In the genomic region with DNA sequence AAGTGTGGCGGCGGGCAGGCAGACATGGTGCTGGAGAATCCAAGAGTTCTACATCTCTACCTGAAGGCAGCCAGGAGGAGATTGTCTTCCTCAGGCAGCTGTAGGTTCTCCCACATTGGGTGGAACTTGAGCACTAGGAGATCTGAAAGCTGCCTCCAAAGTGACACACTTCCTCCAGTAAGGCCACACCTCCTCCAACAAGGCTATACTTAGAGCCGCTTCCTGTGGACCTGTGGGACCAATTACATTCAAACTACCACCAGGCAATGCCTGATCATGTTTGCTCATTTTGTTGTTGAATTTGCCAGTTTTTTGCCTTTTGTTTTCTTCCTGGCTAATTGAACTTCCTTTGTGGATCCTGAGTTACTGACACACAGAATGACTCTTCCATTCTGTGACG, we compare ENCODE assay signal across 11 mouse cellular contexts. TPM values are rescaled to one million over a fixed set of nuclear protein-coding genes. Genes with fewer than 3 reads are reported as not detected.
DNase-seq lines count a peak whose midpoint lies in the region; ATAC-seq and TF ChIP-seq lines count a peak whose summit lies in the region.
"Had no signal": no experiment of that assay in that cellular context is flagged by ENCODE, and none has a peak within 500 bp of the region (broad histone marks: within the 10 kb centered on the region; RNA-seq: fewer than 3 reads in every experiment).

No protein-coding gene starts in this region.

- no peak for TF ChIP-seq POLR2A in heart, adult 2 months (IDR thresholded peaks at IDR 0.05; ENCODE audit: insufficient read depth, low read depth, low read length)

- H3K9me3 ChIP-seq in liver, embryonic 13.5 days (replicated peaks), result no peaks in the 10 kb centered on the region
- H3K9me3 ChIP-seq: hindbrain, embryonic 15.5 days had no signal

- peaks cover 2% of the 10 kb centered on the region for H3K4me1 ChIP-seq in heart, adult 2 months (ENCODE audit: control insufficient read depth, insufficient read depth, low read length)
- H3K4me1 ChIP-seq in liver, embryonic 13.5 days (replicated peaks), result peaks cover 25% of the 10 kb centered on the region
- H3K4me1 ChIP-seq: hindbrain, embryonic 15.5 days had no signal

- H3K9ac ChIP-seq in heart, adult 2 months (ENCODE audit: low read depth, low read length), result no peak overlapping the region
- H3K9ac ChIP-seq in liver, embryonic 13.5 days, result peak overlapping the region; percentile 65
- H3K9ac ChIP-seq: hindbrain, embryonic 15.5 days had no signal

- H3K79me2 ChIP-seq in heart, adult 2 months (replicated peaks; ENCODE audit: control insufficient read depth, insufficient read depth, low read length), result no peaks in the 10 kb centered on the region

- H3K36me3 ChIP-seq in heart, adult 2 months (ENCODE audit: control insufficient read depth, insufficient read depth, low read length), result peaks cover 9% of the 10 kb centered on the region
- peaks cover 48% of the 10 kb centered on the region for H3K36me3 ChIP-seq in liver, embryonic 13.5 days

- TF ChIP-seq CTCF in heart, adult 2 months (IDR thresholded peaks at IDR 0.05), result no peak

- no peak for DNase-seq in heart, adult 2 months
- DNase-seq in heart, adult 9 months (ENCODE audit: low spot score in 2 of 2), result no peak
- peak; percentile 32 to 46 for DNase-seq in B cell, adult 2 months
- DNase-seq in liver, embryonic 13.5 days, result peak; percentile 58
- DNase-seq in left cerebral cortex, postnatal 36 days (ENCODE audit: low spot score in 2 of 2), result no peak
- DNase-seq in cerebellum, adult 11 months, result no peak
- DNase-seq in frontal cortex, adult 2 months (ENCODE audit: extremely low spot score in 1 of 2, low spot score in 1 of 2), result no peak
- DNase-seq: kidney, postnatal 25 days; left cerebral cortex, postnatal 4 days had no signal

- no peak overlapping the region for H3K4me3 ChIP-seq in heart, adult 2 months
- peak overlapping the region; percentile 42 for H3K4me3 ChIP-seq in liver, embryonic 13.5 days (replicated peaks)
- H3K4me3 ChIP-seq: hindbrain, embryonic 15.5 days had no signal

- intact Hi-C loops in heart, adult 2 months (cut with DNase I), result loop anchor here (10.0 kb wide), 1 partner anchor 293 kb away; no protein-coding TSS in a partner anchor
- intact Hi-C loops in left cerebral cortex, postnatal 36 days (cut with DNase I), result loop anchor here (10.0 kb wide), 1 partner anchor 183 kb away; a partner anchor contains a TSS

- peak overlapping the region; percentile 69 for H3K4me2 ChIP-seq in liver, embryonic 13.5 days
- H3K4me2 ChIP-seq: hindbrain, embryonic 15.5 days had no signal

- ATAC-seq in common myeloid progenitor, adult 5-6 weeks (replicated peaks; ENCODE audit: low read depth, poor library complexity, severe bottlenecking), result peak; percentile 77
- ATAC-seq in liver, embryonic 13.5 days (ENCODE audit: low read depth), result peak; percentile 93

- H3K27ac ChIP-seq in heart, adult 2 months, result no peak overlapping the region
- peak overlapping the region; percentile 97 for H3K27ac ChIP-seq in liver, embryonic 13.5 days
- H3K27ac ChIP-seq: hindbrain, embryonic 15.5 days had no signal

- 55% methylated on average over 4 of the region's 4 CpGs for WGBS in heart, adult 2 months
- 41% methylated on average over 4 of the region's 4 CpGs for WGBS in liver, embryonic 13.5 days (ENCODE audit: insufficient replicate concordance)

- H3K27me3 ChIP-seq in heart, adult 2 months (ENCODE audit: control insufficient read depth, insufficient read depth, low read length), result no peaks in the 10 kb centered on the region
- H3K27me3 ChIP-seq in liver, embryonic 13.5 days, result no peaks in the 10 kb centered on the region
- H3K27me3 ChIP-seq: hindbrain, embryonic 15.5 days had no signal

- 0 out of 2 replicates have a peak, but pooled peaks have one; percentile 11 for TF ChIP-seq EP300 in heart, adult 2 months (IDR thresholded peaks at IDR 0.05; ENCODE audit: insufficient read depth, low read depth, low read length)

RNA-seq across cellular contexts. Expression of a gene that starts 51.4 kb away (rescaled TPM):
- 100 to 1,000 TPM; 783 to 919 TPM for total RNA-seq in heart, adult 2 months (2021)
- polyA plus RNA-seq in heart, adult 2 months (2012; rRNA removed), result 468 and 899 TPM in 2 replicates
- total RNA-seq in common myeloid progenitor, adult 5-6 weeks (2017), result 20.9 and 31.6 TPM in 2 replicates
- 6.7 and 8.6 TPM in 2 replicates for polyA plus RNA-seq in liver, embryonic 13.5 days (2015; fragmentation: Nextera tagmentation; extraction: Ambion mirVana)
- total RNA-seq in left cerebral cortex, postnatal 36 days (2021), result 10 to 100 TPM; 40.5 to 58.9 TPM
- polyA plus RNA-seq in frontal cortex, adult 2 months (2012; rRNA removed), result 35.7 and 39.5 TPM in 2 replicates

Comparison
In these comparisons a context has a peak if more than half of its experiments do, and no peak if none do; other contexts are left out.
1. DNase-seq: peak in B cell, adult 2 months (2 of 2) and liver, embryonic 13.5 days (single experiment); none in heart, adult 2 months (0 of 2), heart, adult 9 months (0 of 2), left cerebral cortex, postnatal 36 days (0 of 2), cerebellum, adult 11 months (single experiment) and frontal cortex, adult 2 months (0 of 2).
2. RNA of a gene that starts 51.4 kb away (total RNA-seq): 783 to 919 TPM in heart, adult 2 months; 40.5 to 58.9 TPM in left cerebral cortex, postnatal 36 days and 20.9 to 31.6 TPM in common myeloid progenitor, adult 5-6 weeks; every median in the first group is over 10 times any median in the second.